Mouse (Mus musculus) liver, adult 2 months (tissue): ENCODE measurements around the gene Tcf20.

Experiments
- CTCF ChIP-seq: fragments of 200-500 bp; IDR thresholded peaks from 2 replicates; pipeline ENCODE4 v1.5.1; 2011; ENCODE audit warnings: low read depth, low read length, control low read depth
- POLR2A ChIP-seq: fragments of 200-500 bp; IDR thresholded peaks from 2 replicates; pipeline ENCODE4 v1.6.1; 2011; ENCODE audit warnings: low read length, control low read depth; ENCODE audit not compliant: insufficient read depth; ENCODE audit errors: extremely low read depth

GRCm38 (mm10) chr15:83022947-83023346 is 35.3 kb upstream of the Tcf20 start:
- TF ChIP-seq POLR2A (no peak), CTCF (no peak)
